Mouse (Mus musculus): ENCODE measurements around the gene Tnk2.

Tnk2 gene

GRCm38 (mm10) chr16:32658743-32659171 lies 15.1 kb downstream of the Tnk2 start:
- DNase-seq (ENCODE audit: low spot score in 2 of 2), result no peak

GRCm38 (mm10) chr16:32659385-32659784 lies 15.7 kb downstream of the Tnk2 start:
- peak in 1 of 2 experiments; percentile 73 for DNase-seq (ENCODE audit: low spot score in 2 of 2)

- no peak for DNase-seq (ENCODE audit: low spot score in 2 of 2)
Observed at GRCm38 (mm10) chr16:32660095-32660494, 16.4 kb downstream of the Tnk2 start.

GRCm38 (mm10) chr16:32660557-32661321 lies 17.1 kb downstream of the Tnk2 start:
- DNase-seq (ENCODE audit: low spot score in 2 of 2), result peak in 1 of 2 experiments; percentile 78

GRCm38 (mm10) chr16:32661493-32661921 lies 17.8 kb downstream of the Tnk2 start:
- no peak for DNase-seq (ENCODE audit: low spot score in 2 of 2)

GRCm38 (mm10) chr16:32662372-32662771 lies 18.7 kb downstream of the Tnk2 start:
- DNase-seq (ENCODE audit: low spot score in 2 of 2), result no peak

- no peak for DNase-seq (ENCODE audit: low spot score in 2 of 2)
Observed at GRCm38 (mm10) chr16:32663231-32663858, 19.7 kb downstream of the Tnk2 start.

GRCm38 (mm10) chr16:32664211-32664610 lies 20.5 kb downstream of the Tnk2 start:
- DNase-seq (ENCODE audit: low spot score in 2 of 2), result no peak

GRCm38 (mm10) chr16:32665851-32666665 lies 22.4 kb downstream of the Tnk2 start:
- DNase-seq (ENCODE audit: low spot score in 2 of 2), result no peak

- DNase-seq (ENCODE audit: low spot score in 2 of 2), result no peak
Observed at GRCm38 (mm10) chr16:32666671-32667551, 23.2 kb downstream of the Tnk2 start.

GRCm38 (mm10) chr16:32667552-32667872 lies 23.8 kb downstream of the Tnk2 start:
- DNase-seq (ENCODE audit: low spot score in 2 of 2), result no peak

- DNase-seq (ENCODE audit: low spot score in 2 of 2), result no peak
Observed at GRCm38 (mm10) chr16:32668030-32668429, 24.4 kb downstream of the Tnk2 start.

- no peak for DNase-seq (ENCODE audit: low spot score in 2 of 2)
Observed at GRCm38 (mm10) chr16:32668472-32668871, 24.8 kb downstream of the Tnk2 start.

GRCm38 (mm10) chr16:32669243-32669642 lies 25.6 kb downstream of the Tnk2 start:
- no peak for DNase-seq (ENCODE audit: low spot score in 2 of 2)

- DNase-seq (ENCODE audit: low spot score in 2 of 2), result no peak
Observed at GRCm38 (mm10) chr16:32670354-32671124, 26.9 kb downstream of the Tnk2 start.

GRCm38 (mm10) chr16:32671206-32671887 lies 27.7 kb downstream of the Tnk2 start:
- no peak for DNase-seq (ENCODE audit: low spot score in 2 of 2)

- DNase-seq (ENCODE audit: low spot score in 2 of 2), result no peak
Observed at GRCm38 (mm10) chr16:32672250-32672649, 28.6 kb downstream of the Tnk2 start.

- DNase-seq (ENCODE audit: low spot score in 2 of 2), result peak in 1 of 2 experiments; percentile 72
Observed at GRCm38 (mm10) chr16:32672861-32673560, 29.3 kb downstream of the Tnk2 start.

GRCm38 (mm10) chr16:32674121-32674740 lies 30.6 kb downstream of the Tnk2 start:
- DNase-seq (ENCODE audit: low spot score in 2 of 2), result no peak

Measured in urinary bladder, postnatal 36 days (tissue).